Mouse (Mus musculus): ENCODE measurements around the gene Supt4a. TPM values are rescaled to one million over a fixed set of nuclear protein-coding genes. Genes with fewer than 3 reads are reported as not detected.

Supt4a gene
- total and polyA plus RNA-seq, 2 experiments from 2014 or later = 55.4 to 128 TPM

- 59% methylated on average over 11 of the region's 11 CpGs for WGBS
- TF ChIP-seq CTCF (IDR thresholded peaks at IDR 0.05) = no peak
- Histone ChIP-seq H3K9ac (replicated peaks; ENCODE audit: low read length, poor library complexity, severe bottlenecking) (no peak overlapping the region), H3K27ac (ENCODE audit: low read depth, low read length) (no peak overlapping the region), H3K4me3 (ENCODE audit: low read depth, low read length) (no peak overlapping the region), H3K36me3 (ENCODE audit: insufficient read depth, low read length) (no peaks in the 10 kb centered on the region), H3K27me3 (ENCODE audit: insufficient read depth, low read length) (no peaks in the 10 kb centered on the region), H3K9me3 (ENCODE audit: low read length) (no peaks in the 10 kb centered on the region), H3K4me2 (ENCODE audit: low read depth, low read length, poor library complexity, severe bottlenecking) (no peak overlapping the region), H3K4me1 (ENCODE audit: insufficient read depth, low read length) (0 out of 2 replicates have a peak, but pooled peaks cover 5% of the 10 kb centered on the region)
- DNase-seq (ENCODE audit: low spot score) = no peak
- ATAC-seq (ENCODE audit: low FRiP score) = no peak
Observed at GRCm38 (mm10) chr11:87727021-87727420, 10.3 kb upstream of the Supt4a start.

- H3K36me3 ChIP-seq (ENCODE audit: insufficient read depth, low read length) = no peaks in the 10 kb centered on the region
- no peaks in the 10 kb centered on the region for H3K27me3 ChIP-seq (ENCODE audit: insufficient read depth, low read length)
- no peak for TF ChIP-seq CTCF (IDR thresholded peaks at IDR 0.05)
- DNase-seq (ENCODE audit: low spot score) (no peak), ATAC-seq (ENCODE audit: low FRiP score) (no peak)
- H3K9ac ChIP-seq (replicated peaks; ENCODE audit: low read length, poor library complexity, severe bottlenecking) = no peak overlapping the region
- no peak overlapping the region for H3K27ac ChIP-seq (ENCODE audit: low read depth, low read length)
- H3K4me3 ChIP-seq (ENCODE audit: low read depth, low read length) = no peak overlapping the region
- H3K4me1 ChIP-seq (ENCODE audit: insufficient read depth, low read length) = 0 out of 2 replicates have a peak, but pooled peaks cover 5% of the 10 kb centered on the region
- H3K9me3 ChIP-seq (ENCODE audit: low read length) = no peaks in the 10 kb centered on the region
- 64% methylated on average over 4 of the region's 4 CpGs for WGBS
- no peak overlapping the region for H3K4me2 ChIP-seq (ENCODE audit: low read depth, low read length, poor library complexity, severe bottlenecking)
Observed at GRCm38 (mm10) chr11:87727471-87727870, 9.9 kb upstream of the Supt4a start.

DNA sequence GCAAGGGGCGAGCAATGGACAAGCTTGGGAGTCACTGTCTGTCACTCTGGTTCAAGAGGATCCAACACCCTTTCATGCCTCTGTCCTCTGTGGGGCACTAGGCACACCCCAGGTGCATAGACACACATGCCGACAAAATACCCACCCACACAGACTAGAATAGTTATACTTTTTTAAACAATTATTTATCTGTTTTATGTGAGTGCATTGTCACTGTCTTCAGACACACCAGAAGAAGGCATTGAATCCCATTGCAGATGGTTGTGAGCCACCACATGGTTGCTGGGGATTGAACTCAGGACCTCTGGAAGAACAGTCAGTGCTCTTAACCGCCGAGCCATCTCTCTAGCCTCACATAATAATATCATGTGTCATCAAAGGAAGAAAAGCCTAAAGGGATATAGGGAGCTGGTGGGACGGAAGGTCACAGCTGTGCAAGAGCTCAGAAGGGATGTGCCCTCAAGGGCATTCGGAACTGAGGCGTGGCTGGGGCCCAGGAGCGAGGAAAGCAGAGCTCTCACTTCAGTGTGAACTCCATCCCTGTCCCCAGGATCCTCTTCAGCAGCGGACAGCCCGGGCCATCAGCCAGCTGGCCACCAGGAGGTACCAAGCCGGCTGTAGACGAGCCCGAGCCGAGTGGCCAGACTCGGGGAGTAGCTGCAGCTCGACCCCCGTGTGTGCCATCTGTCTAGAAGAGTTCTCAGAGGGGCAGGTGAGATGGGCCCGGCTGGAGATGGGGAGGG is 8.3 kb upstream of the Supt4a start:
- no peaks in the 10 kb centered on the region for H3K27me3 ChIP-seq (ENCODE audit: insufficient read depth, low read length)
- no peak overlapping the region for H3K27ac ChIP-seq (ENCODE audit: low read depth, low read length)
- H3K36me3 ChIP-seq (ENCODE audit: insufficient read depth, low read length) = no peaks in the 10 kb centered on the region
- H3K4me3 ChIP-seq (ENCODE audit: low read depth, low read length) = no peak overlapping the region
- no peak for TF ChIP-seq CTCF (IDR thresholded peaks at IDR 0.05)
- ATAC-seq (ENCODE audit: low FRiP score) = no peak
- no peak overlapping the region for H3K9ac ChIP-seq (replicated peaks; ENCODE audit: low read length, poor library complexity, severe bottlenecking)
- no peaks in the 10 kb centered on the region for H3K9me3 ChIP-seq (ENCODE audit: low read length)
- no peak overlapping the region for H3K4me2 ChIP-seq (ENCODE audit: low read depth, low read length, poor library complexity, severe bottlenecking)
- no peak for DNase-seq (ENCODE audit: low spot score)
- peaks cover 8% of the 10 kb centered on the region; the same call in 1 of the 2 replicates for H3K4me1 ChIP-seq (ENCODE audit: insufficient read depth, low read length)
- WGBS = 78% methylated on average over 18 of the region's 18 CpGs

DNA sequence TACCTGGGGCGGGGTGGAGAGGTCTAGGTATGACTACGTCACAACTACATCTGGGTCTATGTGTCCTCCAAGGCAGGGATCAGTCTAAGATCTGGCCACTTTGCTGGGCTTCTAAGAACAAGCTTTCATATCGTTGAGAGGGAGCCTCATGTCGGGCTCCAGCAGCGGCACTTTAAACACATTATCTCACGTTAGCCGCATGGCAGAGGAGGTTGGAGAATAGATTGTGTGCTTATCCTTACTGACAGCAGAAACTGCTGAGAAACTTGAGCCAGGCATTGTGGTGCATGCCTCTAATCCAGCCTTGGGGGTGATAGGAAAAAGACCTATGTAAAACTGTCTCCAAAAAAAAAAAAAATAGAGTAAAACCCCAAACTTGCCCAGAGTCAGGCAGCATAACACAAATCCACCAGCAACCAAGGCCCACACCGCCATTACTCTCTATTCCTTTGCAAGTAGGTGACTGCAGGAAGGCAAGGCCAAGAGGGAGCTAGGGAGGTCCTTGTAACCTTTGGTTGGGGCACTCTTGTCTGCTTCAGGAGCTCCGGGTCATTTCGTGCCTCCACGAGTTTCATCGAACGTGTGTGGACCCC is 7.7 kb upstream of the Supt4a start:
- Histone ChIP-seq H3K4me3 (ENCODE audit: low read depth, low read length) (no peak overlapping the region), H3K4me1 (ENCODE audit: insufficient read depth, low read length) (peaks cover 8% of the 10 kb centered on the region; the same call in 1 of the 2 replicates), H3K9me3 (ENCODE audit: low read length) (no peaks in the 10 kb centered on the region), H3K36me3 (ENCODE audit: insufficient read depth, low read length) (no peaks in the 10 kb centered on the region), H3K27me3 (ENCODE audit: insufficient read depth, low read length) (no peaks in the 10 kb centered on the region), H3K9ac (replicated peaks; ENCODE audit: low read length, poor library complexity, severe bottlenecking) (no peak overlapping the region), H3K27ac (ENCODE audit: low read depth, low read length) (no peak overlapping the region), H3K4me2 (ENCODE audit: low read depth, low read length, poor library complexity, severe bottlenecking) (no peak overlapping the region)
- ATAC-seq (ENCODE audit: low FRiP score) (no peak), DNase-seq (ENCODE audit: low spot score) (no peak)
- TF ChIP-seq CTCF (IDR thresholded peaks at IDR 0.05) = no peak
- WGBS = 84% methylated on average over 13 of the region's 13 CpGs

DNA sequence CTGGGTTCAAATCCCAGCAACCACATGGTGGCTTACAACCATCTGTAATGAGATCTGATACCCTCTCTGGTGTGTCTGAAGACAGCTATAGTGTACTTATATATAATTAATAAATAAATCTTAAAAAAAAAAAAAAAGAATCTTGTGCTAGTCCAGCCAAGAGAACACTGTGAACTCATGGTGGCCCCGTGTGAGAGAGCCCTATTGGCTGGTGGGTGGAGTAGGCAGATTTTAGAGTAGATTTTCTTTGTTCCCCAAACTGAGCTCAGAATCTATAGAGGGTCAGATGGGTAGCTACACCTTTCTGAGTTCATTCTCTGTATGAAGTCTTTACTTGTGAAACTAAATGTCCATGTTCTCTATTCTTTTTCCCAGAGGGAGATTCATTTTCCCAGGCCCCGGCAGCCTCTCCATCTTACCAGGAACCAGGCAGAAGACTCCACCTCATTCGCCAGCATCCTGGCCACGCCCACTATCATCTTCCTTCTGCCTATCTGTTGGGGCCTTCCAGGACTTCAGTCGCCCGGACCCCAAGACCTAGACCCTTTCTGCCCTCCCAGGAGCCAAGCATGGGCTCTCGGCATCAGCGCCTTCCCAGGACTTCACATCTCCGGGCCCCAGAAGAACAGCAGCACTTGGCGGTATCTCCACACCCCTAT is 6.6 kb upstream of the Supt4a start:
- TF ChIP-seq CTCF (IDR thresholded peaks at IDR 0.05) = no peak
- Histone ChIP-seq H3K9ac (replicated peaks; ENCODE audit: low read length, poor library complexity, severe bottlenecking) (no peak overlapping the region), H3K27me3 (ENCODE audit: insufficient read depth, low read length) (no peaks in the 10 kb centered on the region), H3K27ac (ENCODE audit: low read depth, low read length) (no peak overlapping the region), H3K4me1 (ENCODE audit: insufficient read depth, low read length) (peaks cover 8% of the 10 kb centered on the region; the same call in 1 of the 2 replicates), H3K4me2 (ENCODE audit: low read depth, low read length, poor library complexity, severe bottlenecking) (no peak overlapping the region), H3K36me3 (ENCODE audit: insufficient read depth, low read length) (no peaks in the 10 kb centered on the region), H3K9me3 (ENCODE audit: low read length) (no peaks in the 10 kb centered on the region), H3K4me3 (ENCODE audit: low read depth, low read length) (no peak overlapping the region)
- ATAC-seq (ENCODE audit: low FRiP score) (no peak), DNase-seq (ENCODE audit: low spot score) (no peak)
- 78% methylated on average over 10 of the region's 10 CpGs for WGBS

GRCm38 (mm10) chr11:87734346-87734745 is 3.0 kb upstream of the Supt4a start:
- ATAC-seq (ENCODE audit: low FRiP score) (no peak), DNase-seq (ENCODE audit: low spot score) (no peak)
- no peaks in the 10 kb centered on the region for H3K27me3 ChIP-seq (ENCODE audit: insufficient read depth, low read length)
- WGBS = 60% methylated on average over 5 of the region's 5 CpGs
- H3K27ac ChIP-seq (ENCODE audit: low read depth, low read length) = no peak overlapping the region
- H3K4me2 ChIP-seq (ENCODE audit: low read depth, low read length, poor library complexity, severe bottlenecking) = peak overlapping the region; percentile 31
- no peak for TF ChIP-seq CTCF (IDR thresholded peaks at IDR 0.05)
- H3K36me3 ChIP-seq (ENCODE audit: insufficient read depth, low read length) = peaks cover 2% of the 10 kb centered on the region; the same call in 1 of the 2 replicates
- H3K4me1 ChIP-seq (ENCODE audit: insufficient read depth, low read length) = peaks cover 6% of the 10 kb centered on the region; the same call in 1 of the 2 replicates
- no peak overlapping the region for H3K4me3 ChIP-seq (ENCODE audit: low read depth, low read length)
- H3K9ac ChIP-seq (replicated peaks; ENCODE audit: low read length, poor library complexity, severe bottlenecking) = no peak overlapping the region
- no peaks in the 10 kb centered on the region for H3K9me3 ChIP-seq (ENCODE audit: low read length)
